Mouse (Mus musculus): ENCODE results near the gene Stag3. TPM values are rescaled to one million over a fixed set of nuclear protein-coding genes. Genes with fewer than 3 reads are reported as not detected.

The Stag3 gene
- total and polyA plus RNA-seq, 3 experiments = 0.07 TPM; not detected in 2

GRCm38 (mm10) chr5:138255353-138256093 is 24.5 kb upstream of the Stag3 start, which contains the start of gene Lamtor4 (continued):
- TF ChIP-seq BHLHE40 (IDR thresholded peaks at IDR 0.05; ENCODE audit: borderline replicate concordance, low read depth, low read length) (peak; percentile 35; the same call in 1 of the 2 replicates), MAZ (IDR thresholded peaks at IDR 0.05; ENCODE audit: low read depth, low read length) (peak; percentile 16; the same call in 1 of the 2 replicates), ZKSCAN1 (IDR thresholded peaks at IDR 0.05; ENCODE audit: low read depth, low read length) (no peak), NRF1 (IDR thresholded peaks at IDR 0.05; ENCODE audit: insufficient read depth, low read depth, low read length, poor library complexity, severe bottlenecking) (peak; percentile 87), RCOR1 (IDR thresholded peaks at IDR 0.05; ENCODE audit: low read depth, low read length) (no peak; the same call in 1 of the 2 replicates), MXI1 (IDR thresholded peaks at IDR 0.05; ENCODE audit: low read depth, low read length) (peak; percentile 94), MAFK (IDR thresholded peaks at IDR 0.05; ENCODE audit: borderline replicate concordance, low read depth, low read length) (no peak; the same call in 1 of the 2 replicates), POLR2AphosphoS5 (IDR thresholded peaks at IDR 0.05; ENCODE audit: borderline replicate concordance, low read depth, low read length) (no peak), CTCF (IDR thresholded peaks at IDR 0.05 in 2 of 3, conservative IDR thresholded peaks at IDR 0.05 in 1 of 3; ENCODE audit: control insufficient read depth in 1 of 3, insufficient read depth in 1 of 3, low read depth in 2 of 3, low read length in 3 of 3, poor library complexity in 1 of 3, severe bottlenecking in 1 of 3) (no peak), POLR2A (IDR thresholded peaks at IDR 0.05; ENCODE audit: control insufficient read depth in 1 of 2, insufficient read depth in 1 of 2, low read depth in 1 of 2, low read length in 2 of 2, poor library complexity in 1 of 2) (peak; percentile 68 to 94), USF1 (IDR thresholded peaks at IDR 0.05; ENCODE audit: low read depth, low read length) (peak; percentile 97)

DNA sequence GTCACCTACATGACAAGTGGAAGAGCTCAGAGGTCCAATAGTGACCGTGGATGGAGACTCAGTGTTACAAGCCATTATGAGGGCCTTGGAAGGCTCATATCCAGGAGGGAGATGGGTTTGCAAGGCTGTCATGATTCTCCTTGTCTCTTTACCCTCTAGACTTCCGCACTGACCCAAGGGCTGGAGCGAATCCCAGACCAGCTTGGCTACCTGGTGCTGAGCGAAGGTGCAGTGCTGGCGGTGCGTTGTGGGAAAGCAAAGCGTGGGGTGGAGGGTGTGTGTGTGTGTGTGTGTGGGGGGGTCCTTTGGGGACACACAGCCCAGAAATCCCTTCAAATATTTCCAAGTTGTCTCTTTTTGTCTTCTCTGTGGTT is 24.0 kb upstream of the Stag3 start:
- H3K79me2 ChIP-seq (ENCODE audit: control insufficient read depth, insufficient read depth, low read length, poor library complexity) = peaks cover 15% of the 10 kb centered on the region
- no peak for DNase-seq (ENCODE audit: low read depth, low spot score)
- peak overlapping the region; percentile 68 to 84 for H3K4me3 ChIP-seq (ENCODE audit: control insufficient read depth in 1 of 2, insufficient read depth in 1 of 2, low read depth in 2 of 2, low read length in 2 of 2)
- H3K36me3 ChIP-seq (ENCODE audit: control insufficient read depth in 1 of 2, insufficient read depth in 2 of 2, low read length in 2 of 2) = peaks cover 3 to 52% of the 10 kb centered on the region in 2 experiments; a peak in 3 of 4 replicates
- peak overlapping the region; percentile 80 for H3K9ac ChIP-seq (ENCODE audit: control insufficient read depth, low read depth, low read length, poor library complexity, severe bottlenecking)
- H3K9me3 ChIP-seq (replicated peaks; ENCODE audit: insufficient read depth, low read length) = no peaks in the 10 kb centered on the region
- H3K4me1 ChIP-seq (ENCODE audit: control insufficient read depth in 1 of 2, insufficient read depth in 2 of 2, low read length in 2 of 2) = peaks cover 12 to 53% of the 10 kb centered on the region in 2 experiments
- peak; percentile 31 for TF ChIP-seq POLR2AphosphoS2 (IDR thresholded peaks at IDR 0.05; ENCODE audit: low read length)
- no peak for TF ChIP-seq TBP (IDR thresholded peaks at IDR 0.05; ENCODE audit: low read depth, low read length)
- peak; percentile 32; the same call in 1 of the 2 replicates for TF ChIP-seq ZMIZ1 (IDR thresholded peaks at IDR 0.05; ENCODE audit: low read depth, low read length)
- peak overlapping the region; percentile 73 for H3K27ac ChIP-seq (ENCODE audit: control insufficient read depth, low read depth, low read length)
- no peaks in the 10 kb centered on the region; a peak in 1 of 4 replicates for H3K27me3 ChIP-seq (ENCODE audit: control insufficient read depth in 1 of 2, insufficient read depth in 2 of 2, low read length in 2 of 2)

GRCm38 (mm10) chr5:138256966-138257584 is 23.0 kb upstream of the Stag3 start:
- H3K9ac ChIP-seq (ENCODE audit: control insufficient read depth, low read depth, low read length, poor library complexity, severe bottlenecking) = peak overlapping the region; percentile 1; the same call in 1 of the 2 replicates
- no peak overlapping the region for H3K4me3 ChIP-seq (ENCODE audit: control insufficient read depth in 1 of 2, insufficient read depth in 1 of 2, low read depth in 2 of 2, low read length in 2 of 2)
- H3K36me3 ChIP-seq (ENCODE audit: control insufficient read depth in 1 of 2, insufficient read depth in 2 of 2, low read length in 2 of 2) = peaks cover 3 to 61% of the 10 kb centered on the region in 2 experiments; a peak in 3 of 4 replicates
- peaks cover 25% of the 10 kb centered on the region for H3K79me2 ChIP-seq (ENCODE audit: control insufficient read depth, insufficient read depth, low read length, poor library complexity)
- H3K9me3 ChIP-seq (replicated peaks; ENCODE audit: insufficient read depth, low read length) = no peaks in the 10 kb centered on the region
- peak overlapping the region; percentile 73 for H3K27ac ChIP-seq (ENCODE audit: control insufficient read depth, low read depth, low read length)
- no peaks in the 10 kb centered on the region; a peak in 1 of 4 replicates for H3K27me3 ChIP-seq (ENCODE audit: control insufficient read depth in 1 of 2, insufficient read depth in 2 of 2, low read length in 2 of 2)
- peaks cover 12 to 63% of the 10 kb centered on the region in 2 experiments for H3K4me1 ChIP-seq (ENCODE audit: control insufficient read depth in 1 of 2, insufficient read depth in 2 of 2, low read length in 2 of 2)
- peak; percentile 73 for DNase-seq (ENCODE audit: low read depth, low spot score)
- TF ChIP-seq USF1 (IDR thresholded peaks at IDR 0.05; ENCODE audit: low read depth, low read length) (no peak), MAZ (IDR thresholded peaks at IDR 0.05; ENCODE audit: low read depth, low read length) (no peak), CHD1 (IDR thresholded peaks at IDR 0.05; ENCODE audit: low read depth, low read length) (peak; percentile 81; the same call in 1 of the 2 replicates), POLR2A (IDR thresholded peaks at IDR 0.05; ENCODE audit: control insufficient read depth in 1 of 2, insufficient read depth in 1 of 2, low read depth in 1 of 2, low read length in 2 of 2, poor library complexity in 1 of 2) (peak in 1 of 2 experiments; percentile 38; a peak in 2 of 4 replicates), ZKSCAN1 (IDR thresholded peaks at IDR 0.05; ENCODE audit: low read depth, low read length) (no peak), TBP (IDR thresholded peaks at IDR 0.05; ENCODE audit: low read depth, low read length) (peak; percentile 52; the same call in 1 of the 2 replicates), ETS1 (IDR thresholded peaks at IDR 0.05; ENCODE audit: low read depth, low read length) (peak; percentile 42; the same call in 1 of the 2 replicates), SMC3 (IDR thresholded peaks at IDR 0.05; ENCODE audit: low read depth, low read length) (no peak), HCFC1 (IDR thresholded peaks at IDR 0.05; ENCODE audit: low read depth, low read length) (no peak), EP300 (IDR thresholded peaks at IDR 0.05; ENCODE audit: low read depth in 1 of 2, low read length in 2 of 2) (peak; percentile 46 to 59; a peak in 3 of 4 replicates), ZNF384 (IDR thresholded peaks at IDR 0.05; ENCODE audit: low read depth, low read length) (no peak), CHD2 (IDR thresholded peaks at IDR 0.05; ENCODE audit: low read length) (no peak), POLR2AphosphoS5 (IDR thresholded peaks at IDR 0.05; ENCODE audit: borderline replicate concordance, low read depth, low read length) (no peak), ZC3H11A (IDR thresholded peaks at IDR 0.05; ENCODE audit: low read depth, low read length) (no peak), TCF12 (IDR thresholded peaks at IDR 0.05; ENCODE audit: low read depth, low read length) (no peak), GABPA (IDR thresholded peaks at IDR 0.05; ENCODE audit: low read depth, low read length) (no peak), MAX (IDR thresholded peaks at IDR 0.05; ENCODE audit: low read length) (peak; percentile 30; the same call in 1 of the 2 replicates)
